Mouse (Mus musculus): ENCODE measurements around the gene Prss33.

- no peak for TF ChIP-seq CTCF (IDR thresholded peaks at IDR 0.05; ENCODE audit: borderline replicate concordance, insufficient read depth, low read depth, low read length)
- no peak for TF ChIP-seq POLR2A (IDR thresholded peaks at IDR 0.05; ENCODE audit: borderline replicate concordance, insufficient read depth, low read length)
These were observed 12.2 kb downstream of the Prss33 start for GRCm38 (mm10) chr17:23823614-23824013.
